Mouse (Mus musculus) erythroid progenitor cell, adult 5-6 weeks (primary cell): ENCODE data around the gene Tnfaip2. TPM values are rescaled to one million over a fixed set of nuclear protein-coding genes. Genes with fewer than 3 reads are reported as not detected.

Source experiments
- ATAC-seq: replicated peaks from 2 replicates; pipeline ENCODE4 v1.8.0; 2016; ENCODE audit warnings: moderate number of reproducible peaks, mild to moderate bottlenecking, moderate TSS enrichment, inconsistent platforms; ENCODE audit not compliant: poor library complexity, low FRiP score, severe bottlenecking
- total RNA-seq, 2 experiments: library from RNA; stranded (forward) in 1 of 2; stranded (reverse) in 1 of 2; fragments of 150-400 nt in 1 of 2; fragments of 186-747, 209-891 nt in 1 of 2; gene quantifications; 2 replicates each; pipeline versions ENCODE4 v1.2.3 to v1.2.4; 2015 to 2017; ENCODE audit warnings: low replicate concordance in 2 of 2

Tnfaip2 gene
- total RNA-seq, 2 experiments from 2014 or later = 109 to 415 TPM

- no peak for ATAC-seq
Measured at GRCm38 (mm10) chr12:111468206-111468605, 25.9 kb downstream of the Tnfaip2 start.

- ATAC-seq = peak; percentile 85
Measured at GRCm38 (mm10) chr12:111469507-111469906, 27.2 kb downstream of the Tnfaip2 start.

- ATAC-seq = no peak
Measured at GRCm38 (mm10) chr12:111471119-111471518, 28.9 kb downstream of the Tnfaip2 start.

- ATAC-seq = no peak
Measured at GRCm38 (mm10) chr12:111471721-111472120, 29.5 kb downstream of the Tnfaip2 start.

- no peak for ATAC-seq
Measured at GRCm38 (mm10) chr12:111472886-111473285, 30.6 kb downstream of the Tnfaip2 start.

GRCm38 (mm10) chr12:111474384-111474783, 32.1 kb downstream of the Tnfaip2 start:
- no peak for ATAC-seq

GRCm38 (mm10) chr12:111474893-111475643, 32.8 kb downstream of the Tnfaip2 start:
- ATAC-seq = no peak

- ATAC-seq = no peak
Measured at GRCm38 (mm10) chr12:111478924-111479323, 36.7 kb downstream of the Tnfaip2 start.

- ATAC-seq = peak; percentile 66; the same call in 1 of the 2 replicates
Measured at GRCm38 (mm10) chr12:111479917-111480316, 37.6 kb downstream of the Tnfaip2 start.

GRCm38 (mm10) chr12:111485046-111485651, 42.9 kb downstream of the Tnfaip2 start:
- ATAC-seq = no peak

- no peak for ATAC-seq
Measured at GRCm38 (mm10) chr12:111485652-111486306, 43.5 kb downstream of the Tnfaip2 start, which contains the start of gene Gm266. Gene Gm266, minus strand, starts transcription at chr12:111485823.

GRCm38 (mm10) chr12:111486455-111486854, 44.2 kb downstream of the Tnfaip2 start:
- ATAC-seq = no peak

- ATAC-seq = no peak
Measured at GRCm38 (mm10) chr12:111489261-111489865, 47.1 kb downstream of the Tnfaip2 start.

GRCm38 (mm10) chr12:111494931-111495330, 52.7 kb downstream of the Tnfaip2 start:
- no peak for ATAC-seq

GRCm38 (mm10) chr12:111497076-111497475, 54.8 kb downstream of the Tnfaip2 start:
- ATAC-seq = no peak

GRCm38 (mm10) chr12:111499617-111500016, 57.3 kb downstream of the Tnfaip2 start:
- ATAC-seq = no peak

GRCm38 (mm10) chr12:111500725-111501124, 58.5 kb downstream of the Tnfaip2 start:
- no peak for ATAC-seq

GRCm38 (mm10) chr12:111503063-111503567, 60.8 kb downstream of the Tnfaip2 start:
- no peak for ATAC-seq

GRCm38 (mm10) chr12:111503571-111503970, 61.3 kb downstream of the Tnfaip2 start:
- no peak for ATAC-seq
